Mouse (Mus musculus): ENCODE data around the gene Atp5g3. TPM values are rescaled to one million over a fixed set of nuclear protein-coding genes. Genes with fewer than 3 reads are reported as not detected.
A peak's percentile ranks its signal among the peaks of the same experiment; 100 is the strongest.

The Atp5g3 gene
- polyA plus RNA-seq, 1 experiment from 2014 or later, result 1,069 TPM

GRCm38 (mm10) chr2:73893473-73894270, 17.5 kb downstream of the Atp5g3 start:
- 59% methylated on average over 22 of the region's 22 CpGs for WGBS
- Histone ChIP-seq H3K9ac (peak overlapping the region; percentile 39; the same call in 1 of the 2 replicates), H3K4me1 (peaks cover 11% of the 10 kb centered on the region), H3K27me3 (no peaks in the 10 kb centered on the region), H3K27ac (peak overlapping the region; percentile 79; the same call in 1 of the 2 replicates), H3K4me2 (peak overlapping the region; percentile 62), H3K9me3 (no peaks in the 10 kb centered on the region), H3K36me3 (no peaks in the 10 kb centered on the region), H3K4me3 (peak overlapping the region; percentile 98)
- no peak for ATAC-seq (ENCODE audit: borderline replicate concordance, extremely low read depth, low FRiP score, low TSS enrichment)

- peak; percentile 97 for ATAC-seq (ENCODE audit: borderline replicate concordance, extremely low read depth, low FRiP score, low TSS enrichment)
- no peaks in the 10 kb centered on the region for H3K36me3 ChIP-seq
Observed at GRCm38 (mm10) chr2:73892464-73893296, 18.4 kb downstream of the Atp5g3 start, which contains the start of gene Atf2. TSS of gene Atf2 (minus strand) at chr2:73892639.

DNA sequence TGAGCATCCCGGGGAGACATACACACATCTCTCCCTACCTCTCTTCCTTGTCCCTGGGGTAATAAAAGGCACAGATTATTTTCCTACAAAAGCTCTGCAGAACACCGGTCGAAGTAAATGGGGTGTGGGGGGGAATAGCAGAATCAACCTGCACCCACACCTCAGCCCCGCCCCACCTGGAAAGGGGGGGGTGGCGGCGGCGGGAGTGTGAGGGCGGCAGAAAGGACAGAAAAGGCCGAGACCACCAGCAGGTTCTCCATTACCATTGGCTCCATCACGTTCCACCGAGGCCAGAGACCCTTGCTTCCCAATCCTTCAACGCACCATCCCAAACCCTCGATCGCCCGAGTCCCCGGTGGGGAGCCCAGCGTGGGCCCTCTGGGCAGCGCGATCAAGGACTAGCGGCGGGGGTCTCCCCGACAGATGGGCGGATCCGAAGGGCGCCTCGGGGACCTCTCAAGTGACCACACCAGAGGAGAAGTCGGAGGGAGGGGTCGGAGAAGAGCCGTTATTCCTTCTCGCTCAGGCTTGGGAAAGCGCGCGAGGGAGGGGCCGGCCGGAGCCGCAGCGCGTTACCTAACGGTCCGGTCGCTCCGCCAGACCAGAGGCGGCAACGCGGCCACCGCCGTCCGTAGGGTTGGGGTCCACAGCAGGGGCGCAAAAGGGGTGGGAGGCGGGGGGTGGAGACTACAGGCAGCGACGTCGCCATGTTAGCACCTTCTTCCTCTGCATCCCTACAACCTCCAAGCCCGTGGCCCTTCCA, 19.2 kb downstream of the Atp5g3 start:
- H3K4me1 ChIP-seq, result peaks cover 11% of the 10 kb centered on the region
- H3K9ac ChIP-seq, result peak overlapping the region; percentile 97
- ATAC-seq (ENCODE audit: borderline replicate concordance, extremely low read depth, low FRiP score, low TSS enrichment), result no peak; the same call in 1 of the 2 replicates
- WGBS, result under 1% methylated on average over 54 of the region's 54 CpGs
- H3K4me3 ChIP-seq, result peak overlapping the region; percentile 98
- H3K4me2 ChIP-seq, result peak overlapping the region; percentile 78
- H3K27me3 ChIP-seq, result no peaks in the 10 kb centered on the region
- H3K9me3 ChIP-seq, result no peaks in the 10 kb centered on the region
- H3K27ac ChIP-seq, result peak overlapping the region; percentile 85
- H3K36me3 ChIP-seq, result no peaks in the 10 kb centered on the region

More at GRCm38 (mm10) chr2:73892464-73893296, 18.4 kb downstream of the Atp5g3 start, which contains the start of gene Atf2:
- under 1% methylated on average over 63 of the region's 63 CpGs for WGBS
- peak within 1 kb of the TSS; percentile 98 for H3K4me3 ChIP-seq
- H3K4me1 ChIP-seq, result peaks cover 11% of the 10 kb centered on the region
- peak within 1 kb of the TSS; percentile 78 for H3K4me2 ChIP-seq
- no peaks in the 10 kb centered on the region for H3K9me3 ChIP-seq
- peak within 1 kb of the TSS; percentile 85 for H3K27ac ChIP-seq
- H3K9ac ChIP-seq, result peak within 1 kb of the TSS; percentile 97
- no peaks in the 10 kb centered on the region for H3K27me3 ChIP-seq

- Histone ChIP-seq H3K9ac (no peak overlapping the region), H3K27me3 (no peaks in the 10 kb centered on the region), H3K9me3 (no peaks in the 10 kb centered on the region), H3K4me2 (no peak overlapping the region), H3K36me3 (no peaks in the 10 kb centered on the region), H3K27ac (no peak overlapping the region), H3K4me3 (no peak overlapping the region), H3K4me1 (0 out of 2 replicates have a peak, but pooled peaks cover 3% of the 10 kb centered on the region)
- ATAC-seq (ENCODE audit: borderline replicate concordance, extremely low read depth, low FRiP score, low TSS enrichment), result no peak
- 72% methylated on average over 2 of the region's 2 CpGs for WGBS
Observed at GRCm38 (mm10) chr2:73885997-73886396, 25.1 kb downstream of the Atp5g3 start.

DNA sequence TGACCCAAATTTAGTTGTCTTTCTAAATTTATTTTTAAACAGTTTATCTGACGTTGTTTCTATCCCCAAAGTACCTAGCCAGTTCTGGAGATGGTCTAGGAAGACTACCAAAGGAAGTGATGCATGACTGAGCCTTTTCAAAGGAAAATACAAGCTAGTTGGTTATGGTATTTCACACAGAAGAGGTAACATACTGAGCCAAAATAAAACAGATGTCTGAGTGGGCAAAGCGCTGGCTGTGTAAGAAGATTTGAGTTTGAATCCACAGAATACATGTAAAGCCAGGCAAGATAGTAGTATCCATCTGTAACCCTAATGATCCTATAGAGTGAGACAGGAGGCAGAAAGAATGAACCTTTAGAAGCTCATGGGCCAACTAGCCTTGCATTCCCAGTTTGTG, 33.2 kb downstream of the Atp5g3 start:
- Histone ChIP-seq H3K9me3 (no peaks in the 10 kb centered on the region), H3K27ac (no peak overlapping the region), H3K9ac (no peak overlapping the region), H3K27me3 (no peaks in the 10 kb centered on the region), H3K4me2 (no peak overlapping the region), H3K4me3 (no peak overlapping the region), H3K36me3 (peaks cover 11% of the 10 kb centered on the region; the same call in 1 of the 2 replicates), H3K4me1 (no peaks in the 10 kb centered on the region)
- ATAC-seq (ENCODE audit: borderline replicate concordance, extremely low read depth, low FRiP score, low TSS enrichment), result no peak
- WGBS, result 89% methylated on average over 2 of the region's 2 CpGs

GRCm38 (mm10) chr2:73867764-73868487, 43.2 kb downstream of the Atp5g3 start:
- Histone ChIP-seq H3K36me3 (peaks cover 12% of the 10 kb centered on the region; the same call in 1 of the 2 replicates), H3K4me1 (no peaks in the 10 kb centered on the region), H3K4me2 (no peak overlapping the region), H3K4me3 (no peak overlapping the region), H3K27me3 (no peaks in the 10 kb centered on the region), H3K9me3 (no peaks in the 10 kb centered on the region), H3K27ac (no peak overlapping the region), H3K9ac (no peak overlapping the region)
- 0 out of 2 replicates have a peak, but pooled peaks have one; percentile 31 for ATAC-seq (ENCODE audit: borderline replicate concordance, extremely low read depth, low FRiP score, low TSS enrichment)
- 80% methylated on average over 16 of the region's 16 CpGs for WGBS

DNA sequence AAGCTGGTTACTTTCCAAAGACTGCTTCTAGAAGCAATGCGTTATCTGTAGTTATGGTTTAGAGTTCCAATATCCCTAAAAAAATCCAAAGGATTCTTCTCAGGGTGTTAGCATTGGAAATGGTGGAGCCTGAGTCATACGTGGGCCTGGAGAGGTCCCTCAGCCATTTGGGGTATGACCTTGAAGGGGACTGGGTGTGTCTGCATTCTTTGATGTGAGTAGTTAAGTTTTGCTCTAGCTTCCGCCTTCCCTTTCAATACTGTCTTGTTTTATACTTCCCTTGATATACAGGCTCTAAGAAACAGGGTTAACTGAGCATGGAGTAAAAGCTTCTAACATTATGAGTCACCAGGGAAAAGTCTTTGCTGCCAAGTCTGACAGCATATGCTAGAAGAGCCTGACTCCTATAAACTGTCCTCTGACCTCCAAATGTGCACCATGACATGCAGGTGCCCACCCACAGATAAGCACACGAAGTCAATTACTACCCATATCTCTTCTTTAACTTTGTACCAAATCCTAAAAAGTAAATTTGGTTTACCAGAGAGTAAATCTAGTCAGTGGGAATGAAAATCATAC, 51.0 kb downstream of the Atp5g3 start:
- WGBS, result 74% methylated on average over 4 of the region's 4 CpGs

More for the DNA sequence above, 51.0 kb downstream of the Atp5g3 start:
- Histone ChIP-seq H3K27ac (no peak overlapping the region), H3K4me2 (no peak overlapping the region), H3K4me3 (no peak overlapping the region), H3K9me3 (no peaks in the 10 kb centered on the region), H3K27me3 (no peaks in the 10 kb centered on the region), H3K9ac (no peak overlapping the region), H3K36me3 (peaks cover 6% of the 10 kb centered on the region; the same call in 1 of the 2 replicates), H3K4me1 (no peaks in the 10 kb centered on the region)
- no peak for ATAC-seq (ENCODE audit: borderline replicate concordance, extremely low read depth, low FRiP score, low TSS enrichment)

Other genes with a start within 250 kb of the Atp5g3 start
- gene Chn1, start 136.0 kb downstream of the Atp5g3 start, polyA plus RNA-seq (2015; fragmentation: Nextera tagmentation; extraction: Ambion mirVana), result 58.4 and 60.8 TPM in 2 replicates
- gene Atf2, start 18.7 kb downstream of the Atp5g3 start, polyA plus RNA-seq (2015; fragmentation: Nextera tagmentation; extraction: Ambion mirVana), result 62.7 and 68.9 TPM in 2 replicates

All from lung, embryonic 15.5 days (tissue).